Mouse (Mus musculus): Measurements from ENCODE around the gene Ggnbp2. TPM values are rescaled to one million over a fixed set of nuclear protein-coding genes. Genes with fewer than 3 reads are reported as not detected.
"Not testable (repeated sequence)": the region's sequence is repeated elsewhere in the genome, so short reads cannot be mapped to it uniquely, and the experiment has no call there.

Gene Ggnbp2
- polyA plus RNA-seq, 1 experiment from 2014 or later, result 55.8 TPM

DNA sequence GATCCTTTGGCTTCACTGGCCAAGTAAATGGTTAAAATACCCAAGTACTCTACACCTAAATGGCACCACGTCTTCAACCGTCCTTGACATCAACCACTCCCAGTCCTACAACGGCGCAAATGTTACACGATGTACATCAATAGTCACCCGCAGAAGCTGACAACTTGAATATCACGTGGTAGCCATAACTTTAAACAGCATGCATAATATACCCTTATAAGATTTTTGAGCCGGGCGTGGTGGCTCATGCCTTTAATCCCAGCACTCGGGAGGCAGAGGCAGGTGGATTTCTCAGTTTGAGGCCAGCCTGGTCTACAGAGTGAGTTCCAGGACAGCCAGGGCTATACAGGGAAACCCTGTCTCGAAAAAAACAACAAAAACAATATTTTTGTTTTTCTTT lies 41.1 kb downstream of the Ggnbp2 start:
- H3K9ac ChIP-seq (ENCODE audit: low read length), result peak overlapping the region; percentile 77
- H3K4me1 ChIP-seq (ENCODE audit: control insufficient read depth, insufficient read depth, low read length), result peaks cover 27% of the 10 kb centered on the region
- WGBS, result 64% methylated on average over 11 of the region's 11 CpGs
- ATAC-seq (replicated peaks; ENCODE audit: extremely low read depth, insufficient read depth, low FRiP score); H3K27me3 ChIP-seq (ENCODE audit: control insufficient read depth, insufficient read depth, low read length); H3K9me3 ChIP-seq (replicated peaks; ENCODE audit: control insufficient read depth, low read length): not testable (repeated sequence)
- peak overlapping the region; percentile 98 for H3K27ac ChIP-seq (ENCODE audit: low read length)
- H3K4me2 ChIP-seq (ENCODE audit: low read depth, low read length), result peak overlapping the region; percentile 83
- H3K4me3 ChIP-seq (ENCODE audit: low read length), result peak overlapping the region; percentile 64
- H3K36me3 ChIP-seq (ENCODE audit: control insufficient read depth, insufficient read depth), result peaks cover 21% of the 10 kb centered on the region

DNA sequence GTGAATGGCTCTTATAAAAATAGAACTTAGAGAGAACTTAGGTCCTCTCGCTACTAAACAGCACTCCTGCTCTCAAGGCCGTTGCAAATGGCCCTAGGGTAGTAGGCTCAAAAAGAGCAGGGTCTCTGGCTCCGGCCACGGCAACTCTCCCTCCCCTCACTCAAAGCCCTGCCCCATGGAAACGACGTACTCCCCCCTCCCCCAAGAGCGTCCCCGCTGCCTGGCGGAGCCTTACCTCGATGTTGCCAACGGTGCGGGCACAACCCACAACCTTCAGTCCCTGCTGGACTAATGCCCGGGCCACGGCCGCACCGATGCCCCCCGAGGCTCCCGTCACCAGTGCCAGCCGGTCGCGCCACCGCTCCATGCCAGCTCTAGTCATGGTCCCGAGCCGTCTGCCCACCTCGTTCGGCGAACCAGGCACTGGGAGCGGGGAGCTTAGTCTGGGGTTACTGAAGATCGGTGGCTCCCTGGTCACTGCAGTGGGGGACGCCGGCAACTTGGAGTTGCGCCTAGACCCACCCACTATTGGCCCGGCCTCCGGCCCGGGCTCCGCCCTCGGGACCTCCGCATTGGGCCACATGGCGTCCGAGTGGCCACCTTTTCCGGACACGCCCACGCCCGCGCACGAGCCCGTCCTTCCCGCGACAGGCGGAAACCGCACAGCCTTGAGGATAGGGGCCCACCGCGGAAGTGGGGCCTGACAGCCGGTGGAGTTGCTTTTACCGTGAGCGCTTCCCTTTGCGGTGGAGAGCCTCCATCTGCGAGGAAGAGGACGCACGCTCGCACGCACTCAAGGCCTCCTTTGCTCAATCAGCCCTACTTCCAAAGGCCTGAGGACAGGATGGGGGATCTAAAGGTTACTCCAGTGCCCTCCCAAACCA lies 41.9 kb downstream of the Ggnbp2 start, which contains the start of gene Dhrs11:
Dhrs11 (minus strand) TSS at position 479 of the 884 bp plus-strand sequence.
- Histone ChIP-seq H3K9me3 (replicated peaks; ENCODE audit: control insufficient read depth, low read length) (no peaks in the 10 kb centered on the region), H3K36me3 (ENCODE audit: control insufficient read depth, insufficient read depth) (peaks cover 19% of the 10 kb centered on the region), H3K4me1 (ENCODE audit: control insufficient read depth, insufficient read depth, low read length) (peaks cover 34% of the 10 kb centered on the region), H3K9ac (ENCODE audit: low read length) (peak within 1 kb of the TSS; percentile 77), H3K4me2 (ENCODE audit: low read depth, low read length) (peak within 1 kb of the TSS; percentile 83), H3K4me3 (ENCODE audit: low read length) (peak within 1 kb of the TSS; percentile 64), H3K27me3 (ENCODE audit: control insufficient read depth, insufficient read depth, low read length) (no peaks in the 10 kb centered on the region), H3K27ac (ENCODE audit: low read length) (peak within 1 kb of the TSS; percentile 98)
- peak; percentile 92 for ATAC-seq (replicated peaks; ENCODE audit: extremely low read depth, insufficient read depth, low FRiP score)
- under 1% methylated on average over 62 of the region's 62 CpGs for WGBS

DNA sequence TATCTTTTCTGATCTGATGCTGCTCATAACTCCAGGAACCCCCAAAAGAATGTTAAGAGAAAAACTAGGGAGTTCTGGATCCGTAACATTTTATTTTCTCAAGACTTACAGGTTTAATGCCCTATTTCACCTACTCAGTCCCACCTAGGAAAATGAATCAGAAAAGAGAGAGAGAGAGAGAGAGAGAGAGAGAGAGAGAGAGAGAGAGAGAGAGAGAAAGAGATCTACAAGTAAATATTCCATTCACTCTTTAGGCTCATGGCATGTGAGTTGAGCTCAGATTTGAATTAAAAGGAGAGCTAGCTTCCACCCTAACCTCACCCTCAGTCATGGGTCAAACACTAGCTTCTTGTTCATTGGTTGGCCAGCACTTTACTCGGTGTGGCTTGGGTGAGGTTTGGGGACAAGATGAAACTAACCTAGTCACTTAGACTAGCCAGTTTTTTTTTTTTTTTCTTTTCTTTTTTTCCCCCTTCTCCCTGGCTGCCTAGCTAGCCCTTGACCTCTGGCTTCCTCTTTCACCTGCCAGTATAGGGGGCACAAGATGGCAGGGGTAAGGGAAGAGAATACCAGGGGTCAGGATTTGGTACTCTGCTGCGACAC lies 42.6 kb downstream of the Ggnbp2 start:
- Histone ChIP-seq H3K27me3 (ENCODE audit: control insufficient read depth, insufficient read depth, low read length) (no peaks in the 10 kb centered on the region), H3K4me3 (ENCODE audit: low read length) (peak overlapping the region; percentile 64), H3K27ac (ENCODE audit: low read length) (peak overlapping the region; percentile 98), H3K9me3 (replicated peaks; ENCODE audit: control insufficient read depth, low read length) (no peaks in the 10 kb centered on the region), H3K4me1 (ENCODE audit: control insufficient read depth, insufficient read depth, low read length) (peaks cover 41% of the 10 kb centered on the region), H3K36me3 (ENCODE audit: control insufficient read depth, insufficient read depth) (peaks cover 16% of the 10 kb centered on the region), H3K4me2 (ENCODE audit: low read depth, low read length) (peak overlapping the region; percentile 83), H3K9ac (ENCODE audit: low read length) (peak overlapping the region; percentile 77)
- no peak for ATAC-seq (replicated peaks; ENCODE audit: extremely low read depth, insufficient read depth, low FRiP score)
- WGBS, result 38% methylated on average over 3 of the region's 3 CpGs

DNA sequence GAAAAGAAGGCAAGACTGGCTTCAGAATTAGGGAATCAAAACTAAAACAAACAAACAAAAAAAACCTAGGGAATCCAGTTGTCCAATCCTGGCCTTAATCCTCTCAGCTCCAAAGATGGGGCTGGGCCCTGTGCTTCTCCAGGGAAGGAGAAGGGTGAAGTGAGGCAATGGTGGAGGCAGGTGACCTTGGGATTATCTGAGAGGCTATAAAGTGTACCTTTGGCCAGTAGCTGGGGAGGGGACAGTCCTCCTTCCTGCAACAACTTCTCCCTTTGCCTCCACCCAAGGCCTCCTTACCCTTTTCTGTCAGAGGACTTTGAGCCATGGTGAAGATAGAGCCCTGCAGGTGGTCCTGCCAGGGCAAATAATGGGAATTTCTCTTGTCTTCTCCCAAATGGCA lies 43.1 kb downstream of the Ggnbp2 start:
- H3K4me1 ChIP-seq (ENCODE audit: control insufficient read depth, insufficient read depth, low read length), result peaks cover 46% of the 10 kb centered on the region
- no peaks in the 10 kb centered on the region for H3K27me3 ChIP-seq (ENCODE audit: control insufficient read depth, insufficient read depth, low read length)
- peaks cover 13% of the 10 kb centered on the region for H3K36me3 ChIP-seq (ENCODE audit: control insufficient read depth, insufficient read depth)
- H3K4me3 ChIP-seq (ENCODE audit: low read length), result peak overlapping the region; percentile 64
- no peak for ATAC-seq (replicated peaks; ENCODE audit: extremely low read depth, insufficient read depth, low FRiP score)
- no peaks in the 10 kb centered on the region for H3K9me3 ChIP-seq (replicated peaks; ENCODE audit: control insufficient read depth, low read length)
- H3K9ac ChIP-seq (ENCODE audit: low read length), result peak overlapping the region; percentile 77
- H3K4me2 ChIP-seq (ENCODE audit: low read depth, low read length), result peak overlapping the region; percentile 83
- H3K27ac ChIP-seq (ENCODE audit: low read length), result peak overlapping the region; percentile 98

DNA sequence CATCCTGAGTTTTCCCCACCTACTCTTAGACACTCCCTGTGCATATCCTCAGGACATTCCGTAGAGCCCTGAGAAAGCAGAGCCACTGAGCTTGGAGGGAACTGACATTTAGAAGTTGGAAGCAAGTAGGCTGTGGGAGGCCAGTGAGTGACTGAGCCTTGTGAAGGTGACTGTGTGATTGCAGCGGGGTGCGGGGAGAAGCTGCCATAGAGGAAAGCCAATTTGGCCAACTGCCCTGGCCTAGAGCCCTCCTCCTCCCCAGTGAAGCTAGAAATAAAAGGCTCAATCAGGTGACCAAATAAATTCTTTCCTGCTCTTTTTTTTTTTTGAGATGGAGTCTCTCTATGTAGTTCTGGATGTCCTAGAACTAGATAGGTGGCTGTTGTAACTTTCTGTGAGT lies 44.4 kb downstream of the Ggnbp2 start:
- Histone ChIP-seq H3K27ac (ENCODE audit: low read length) (peak overlapping the region; percentile 98), H3K9me3 (replicated peaks; ENCODE audit: control insufficient read depth, low read length) (no peaks in the 10 kb centered on the region), H3K4me2 (ENCODE audit: low read depth, low read length) (peak overlapping the region; percentile 83), H3K27me3 (ENCODE audit: control insufficient read depth, insufficient read depth, low read length) (no peaks in the 10 kb centered on the region), H3K4me1 (ENCODE audit: control insufficient read depth, insufficient read depth, low read length) (peaks cover 53% of the 10 kb centered on the region), H3K4me3 (ENCODE audit: low read length) (peak overlapping the region; percentile 64), H3K36me3 (ENCODE audit: control insufficient read depth, insufficient read depth) (peaks cover 15% of the 10 kb centered on the region), H3K9ac (ENCODE audit: low read length) (peak overlapping the region; percentile 74)
- WGBS, result 14% methylated on average over 3 of the region's 3 CpGs
- ATAC-seq (replicated peaks; ENCODE audit: extremely low read depth, insufficient read depth, low FRiP score), result peak; percentile 34

DNA sequence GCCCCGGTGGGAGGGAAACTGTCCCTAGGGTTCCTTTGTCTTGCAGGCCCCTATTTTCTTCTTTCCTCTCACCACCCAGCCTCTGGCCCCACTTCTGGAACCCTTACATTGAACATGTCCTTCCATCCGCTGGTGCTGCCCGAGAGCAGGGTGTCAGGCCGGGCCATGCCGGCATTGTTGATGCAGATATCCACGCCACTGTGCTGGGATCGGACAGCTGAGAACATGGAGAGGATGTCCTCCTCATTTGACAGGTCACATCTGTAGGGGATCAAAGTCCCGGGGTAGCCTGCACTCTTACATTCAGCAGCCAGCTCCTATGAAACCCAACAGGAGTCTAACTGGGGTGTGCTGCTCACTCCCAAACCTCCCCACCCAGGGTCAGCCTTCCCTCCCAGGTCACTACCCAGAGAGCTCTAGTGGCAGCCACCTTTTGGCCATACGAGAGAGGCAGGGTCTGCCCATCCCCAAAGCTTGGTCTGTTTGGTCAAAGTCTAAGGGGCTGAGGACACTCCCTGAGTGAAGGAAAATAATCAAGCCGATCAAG lies 45.3 kb downstream of the Ggnbp2 start:
- Histone ChIP-seq H3K27ac (ENCODE audit: low read length) (peak overlapping the region; percentile 98), H3K4me1 (ENCODE audit: control insufficient read depth, insufficient read depth, low read length) (peaks cover 53% of the 10 kb centered on the region), H3K9me3 (replicated peaks; ENCODE audit: control insufficient read depth, low read length) (no peaks in the 10 kb centered on the region), H3K4me3 (ENCODE audit: low read length) (peak overlapping the region; percentile 64), H3K9ac (ENCODE audit: low read length) (peak overlapping the region; percentile 74), H3K4me2 (ENCODE audit: low read depth, low read length) (peak overlapping the region; percentile 65), H3K36me3 (ENCODE audit: control insufficient read depth, insufficient read depth) (peaks cover 20% of the 10 kb centered on the region), H3K27me3 (ENCODE audit: control insufficient read depth, insufficient read depth, low read length) (no peaks in the 10 kb centered on the region)
- ATAC-seq (replicated peaks; ENCODE audit: extremely low read depth, insufficient read depth, low FRiP score), result no peak
- WGBS, result 71% methylated on average over 10 of the region's 10 CpGs

DNA sequence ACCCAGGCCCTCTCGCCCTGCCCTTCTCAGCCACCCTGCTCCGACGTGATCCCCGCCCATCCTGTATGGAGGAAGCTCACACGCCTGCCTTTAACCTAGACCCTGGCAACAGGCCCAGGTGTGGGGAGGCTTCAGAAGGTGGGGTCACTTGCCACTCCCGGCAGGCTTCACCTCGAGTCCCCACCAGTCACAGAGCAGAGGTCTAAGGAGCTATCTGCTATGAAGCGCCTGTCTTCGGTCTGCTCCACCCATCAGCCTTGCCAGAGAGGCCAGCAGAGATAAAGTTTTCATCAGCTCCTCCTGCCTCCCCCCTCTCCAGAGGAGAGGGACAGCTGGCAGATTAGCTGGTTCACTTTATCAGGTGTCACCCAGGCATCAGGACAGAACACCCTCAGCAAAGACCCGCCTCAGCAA lies 47.1 kb downstream of the Ggnbp2 start:
- H3K27me3 ChIP-seq (ENCODE audit: control insufficient read depth, insufficient read depth, low read length), result no peaks in the 10 kb centered on the region
- H3K4me1 ChIP-seq (ENCODE audit: control insufficient read depth, insufficient read depth, low read length), result peaks cover 51% of the 10 kb centered on the region
- peak overlapping the region; percentile 56 for H3K9ac ChIP-seq (ENCODE audit: low read length)
- H3K4me2 ChIP-seq (ENCODE audit: low read depth, low read length), result peak overlapping the region; percentile 45
- peaks cover 20% of the 10 kb centered on the region for H3K36me3 ChIP-seq (ENCODE audit: control insufficient read depth, insufficient read depth)
- WGBS, result 19% methylated on average over 10 of the region's 10 CpGs
- peak overlapping the region; percentile 17 for H3K4me3 ChIP-seq (ENCODE audit: low read length)
- H3K27ac ChIP-seq (ENCODE audit: low read length), result peak overlapping the region; percentile 89
- peak; percentile 61 for ATAC-seq (replicated peaks; ENCODE audit: extremely low read depth, insufficient read depth, low FRiP score)
- no peaks in the 10 kb centered on the region for H3K9me3 ChIP-seq (replicated peaks; ENCODE audit: control insufficient read depth, low read length)

DNA sequence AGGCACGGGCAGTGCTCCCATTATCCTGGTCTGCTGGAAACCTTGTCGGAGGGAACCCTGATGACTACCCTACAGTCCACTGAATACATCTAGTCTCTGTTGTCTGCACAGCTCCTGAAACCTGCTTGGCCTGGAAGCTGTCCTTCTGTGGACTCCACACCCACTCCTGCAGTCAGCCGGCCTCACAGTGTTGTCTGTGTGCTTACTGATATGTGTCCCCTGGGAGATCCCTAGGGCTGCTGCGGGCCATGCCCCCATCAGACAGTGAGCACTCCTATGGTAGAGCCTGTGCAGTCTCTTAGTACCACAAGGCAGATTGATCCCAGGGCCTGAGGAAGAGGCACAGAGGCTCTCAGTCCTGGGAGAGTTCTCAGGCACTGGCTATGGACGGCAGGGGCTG lies 48.1 kb downstream of the Ggnbp2 start:
- Histone ChIP-seq H3K4me3 (ENCODE audit: low read length) (peak overlapping the region; percentile 17), H3K36me3 (ENCODE audit: control insufficient read depth, insufficient read depth) (peaks cover 20% of the 10 kb centered on the region), H3K4me1 (ENCODE audit: control insufficient read depth, insufficient read depth, low read length) (peaks cover 51% of the 10 kb centered on the region), H3K27me3 (ENCODE audit: control insufficient read depth, insufficient read depth, low read length) (no peaks in the 10 kb centered on the region), H3K9ac (ENCODE audit: low read length) (peak overlapping the region; percentile 56), H3K27ac (ENCODE audit: low read length) (peak overlapping the region; percentile 89), H3K4me2 (ENCODE audit: low read depth, low read length) (peak overlapping the region; percentile 45), H3K9me3 (replicated peaks; ENCODE audit: control insufficient read depth, low read length) (no peaks in the 10 kb centered on the region; the same call in 1 of the 2 replicates)
- 59% methylated on average over 5 of the region's 5 CpGs for WGBS
- ATAC-seq (replicated peaks; ENCODE audit: extremely low read depth, insufficient read depth, low FRiP score), result no peak
